Mouse (Mus musculus): ENCODE data around the gene Ankrd13d. TPM values are rescaled to one million over a fixed set of nuclear protein-coding genes. Genes with fewer than 3 reads are reported as not detected.
A peak's percentile ranks its signal among the peaks of the same experiment; 100 is the strongest.

The Ankrd13d gene
- polyA plus RNA-seq, 1 experiment from 2014 or later = 11.0 TPM

- Histone ChIP-seq H3K4me1 (replicated peaks; ENCODE audit: control insufficient read depth, insufficient read depth, low read length) (peaks cover 15% of the 10 kb centered on the region), H3K36me3 (ENCODE audit: control insufficient read depth, insufficient read depth, low read length) (0 out of 2 replicates have a peak, but pooled peaks cover 3% of the 10 kb centered on the region), H3K27ac (ENCODE audit: low read depth, low read length) (no peak overlapping the region), H3K9ac (ENCODE audit: low read depth, low read length) (no peak overlapping the region), H3K4me3 (ENCODE audit: low read depth, low read length) (no peak overlapping the region), H3K9me3 (ENCODE audit: control insufficient read depth, low read length) (no peaks in the 10 kb centered on the region), H3K4me2 (replicated peaks; ENCODE audit: low read depth, low read length) (no peak overlapping the region), H3K27me3 (ENCODE audit: control insufficient read depth, insufficient read depth, low read length) (no peaks in the 10 kb centered on the region)
- 90% methylated on average over 7 of the region's 7 CpGs for WGBS
- ATAC-seq (ENCODE audit: low FRiP score) (no peak), DNase-seq (ENCODE audit: low spot score) (no peak)
These were observed 16.2 kb upstream of the Ankrd13d start for GRCm38 (mm10) chr19:4299126-4299525.

GRCm38 (mm10) chr19:4298322-4299121 is 15.6 kb upstream of the Ankrd13d start:
- DNase-seq (ENCODE audit: low spot score) (no peak), ATAC-seq (ENCODE audit: low FRiP score) (no peak)
- no peaks in the 10 kb centered on the region for H3K9me3 ChIP-seq (ENCODE audit: control insufficient read depth, low read length)
- 90% methylated on average over 17 of the region's 17 CpGs for WGBS
- no peak overlapping the region for H3K4me3 ChIP-seq (ENCODE audit: low read depth, low read length)
- H3K36me3 ChIP-seq (ENCODE audit: control insufficient read depth, insufficient read depth, low read length) = 0 out of 2 replicates have a peak, but pooled peaks cover 3% of the 10 kb centered on the region
- no peak overlapping the region for H3K4me2 ChIP-seq (replicated peaks; ENCODE audit: low read depth, low read length)
- H3K27ac ChIP-seq (ENCODE audit: low read depth, low read length) = no peak overlapping the region
- H3K27me3 ChIP-seq (ENCODE audit: control insufficient read depth, insufficient read depth, low read length) = no peaks in the 10 kb centered on the region
- peaks cover 11% of the 10 kb centered on the region for H3K4me1 ChIP-seq (replicated peaks; ENCODE audit: control insufficient read depth, insufficient read depth, low read length)
- H3K9ac ChIP-seq (ENCODE audit: low read depth, low read length) = no peak overlapping the region

- no peaks in the 10 kb centered on the region for H3K9me3 ChIP-seq (ENCODE audit: control insufficient read depth, low read length)
- H3K9ac ChIP-seq (ENCODE audit: low read depth, low read length) = no peak overlapping the region
- ATAC-seq (ENCODE audit: low FRiP score) (no peak), DNase-seq (ENCODE audit: low spot score) (no peak)
- H3K27me3 ChIP-seq (ENCODE audit: control insufficient read depth, insufficient read depth, low read length) = no peaks in the 10 kb centered on the region
- H3K36me3 ChIP-seq (ENCODE audit: control insufficient read depth, insufficient read depth, low read length) = 0 out of 2 replicates have a peak, but pooled peaks cover 3% of the 10 kb centered on the region
- H3K4me2 ChIP-seq (replicated peaks; ENCODE audit: low read depth, low read length) = no peak overlapping the region
- peaks cover 8% of the 10 kb centered on the region for H3K4me1 ChIP-seq (replicated peaks; ENCODE audit: control insufficient read depth, insufficient read depth, low read length)
- no peak overlapping the region for H3K27ac ChIP-seq (ENCODE audit: low read depth, low read length)
- no peak overlapping the region for H3K4me3 ChIP-seq (ENCODE audit: low read depth, low read length)
- WGBS = 90% methylated on average over 5 of the region's 5 CpGs
These were observed 14.9 kb upstream of the Ankrd13d start for GRCm38 (mm10) chr19:4297851-4298250.

GRCm38 (mm10) chr19:4296611-4297010 is 13.7 kb upstream of the Ankrd13d start:
- 96% methylated on average over 2 of the region's 2 CpGs for WGBS
- ATAC-seq (ENCODE audit: low FRiP score) = no peak
- H3K4me1 ChIP-seq (replicated peaks; ENCODE audit: control insufficient read depth, insufficient read depth, low read length) = no peaks in the 10 kb centered on the region; the same call in 1 of the 2 replicates
- no peak overlapping the region for H3K27ac ChIP-seq (ENCODE audit: low read depth, low read length)
- no peak overlapping the region for H3K4me3 ChIP-seq (ENCODE audit: low read depth, low read length)
- no peak overlapping the region for H3K4me2 ChIP-seq (replicated peaks; ENCODE audit: low read depth, low read length)
- H3K9ac ChIP-seq (ENCODE audit: low read depth, low read length) = no peak overlapping the region
- 0 out of 2 replicates have a peak, but pooled peaks cover 8% of the 10 kb centered on the region for H3K36me3 ChIP-seq (ENCODE audit: control insufficient read depth, insufficient read depth, low read length)
- H3K9me3 ChIP-seq (ENCODE audit: control insufficient read depth, low read length) = no peaks in the 10 kb centered on the region
- no peak for DNase-seq (ENCODE audit: low spot score)
- H3K27me3 ChIP-seq (ENCODE audit: control insufficient read depth, insufficient read depth, low read length) = no peaks in the 10 kb centered on the region

- ATAC-seq (ENCODE audit: low FRiP score) (no peak), DNase-seq (ENCODE audit: low spot score) (no peak)
- Histone ChIP-seq H3K4me3 (ENCODE audit: low read depth, low read length) (no peak overlapping the region), H3K27me3 (ENCODE audit: control insufficient read depth, insufficient read depth, low read length) (no peaks in the 10 kb centered on the region), H3K36me3 (ENCODE audit: control insufficient read depth, insufficient read depth, low read length) (0 out of 2 replicates have a peak, but pooled peaks cover 8% of the 10 kb centered on the region), H3K4me2 (replicated peaks; ENCODE audit: low read depth, low read length) (no peak overlapping the region), H3K27ac (ENCODE audit: low read depth, low read length) (no peak overlapping the region), H3K9ac (ENCODE audit: low read depth, low read length) (no peak overlapping the region), H3K4me1 (replicated peaks; ENCODE audit: control insufficient read depth, insufficient read depth, low read length) (no peaks in the 10 kb centered on the region), H3K9me3 (ENCODE audit: control insufficient read depth, low read length) (no peaks in the 10 kb centered on the region)
- 92% methylated on average over 4 of the region's 4 CpGs for WGBS
These were observed 12.5 kb upstream of the Ankrd13d start for GRCm38 (mm10) chr19:4295391-4295790.

GRCm38 (mm10) chr19:4294381-4295097 is 11.6 kb upstream of the Ankrd13d start:
- peaks cover 13% of the 10 kb centered on the region for H3K36me3 ChIP-seq (ENCODE audit: control insufficient read depth, insufficient read depth, low read length)
- WGBS = 63% methylated on average over 14 of the region's 14 CpGs

GRCm38 (mm10) chr19:4291161-4291560 is 8.2 kb upstream of the Ankrd13d start:
- peaks cover 22% of the 10 kb centered on the region for H3K36me3 ChIP-seq (ENCODE audit: control insufficient read depth, insufficient read depth, low read length)
- H3K4me3 ChIP-seq (ENCODE audit: low read depth, low read length) = no peak overlapping the region
- H3K27me3 ChIP-seq (ENCODE audit: control insufficient read depth, insufficient read depth, low read length) = no peaks in the 10 kb centered on the region
- H3K4me1 ChIP-seq (replicated peaks; ENCODE audit: control insufficient read depth, insufficient read depth, low read length) = no peaks in the 10 kb centered on the region
- H3K9me3 ChIP-seq (ENCODE audit: control insufficient read depth, low read length) = no peaks in the 10 kb centered on the region
- no peak overlapping the region for H3K9ac ChIP-seq (ENCODE audit: low read depth, low read length)
- 94% methylated on average over 11 of the region's 11 CpGs for WGBS
- H3K27ac ChIP-seq (ENCODE audit: low read depth, low read length) = no peak overlapping the region; the same call in 1 of the 2 replicates
- DNase-seq (ENCODE audit: low spot score) = no peak
- no peak overlapping the region for H3K4me2 ChIP-seq (replicated peaks; ENCODE audit: low read depth, low read length)
- ATAC-seq (ENCODE audit: low FRiP score) = no peak

More at GRCm38 (mm10) chr19:4294381-4295097, 11.6 kb upstream of the Ankrd13d start:
- Histone ChIP-seq H3K4me3 (ENCODE audit: low read depth, low read length) (no peak overlapping the region), H3K9ac (ENCODE audit: low read depth, low read length) (no peak overlapping the region), H3K27me3 (ENCODE audit: control insufficient read depth, insufficient read depth, low read length) (no peaks in the 10 kb centered on the region), H3K27ac (ENCODE audit: low read depth, low read length) (no peak overlapping the region), H3K9me3 (ENCODE audit: control insufficient read depth, low read length) (no peaks in the 10 kb centered on the region), H3K4me1 (replicated peaks; ENCODE audit: control insufficient read depth, insufficient read depth, low read length) (no peaks in the 10 kb centered on the region), H3K4me2 (replicated peaks; ENCODE audit: low read depth, low read length) (no peak overlapping the region)
- DNase-seq (ENCODE audit: low spot score) (no peak), ATAC-seq (ENCODE audit: low FRiP score) (no peak)

GRCm38 (mm10) chr19:4290749-4291148 is 7.8 kb upstream of the Ankrd13d start:
- no peak for DNase-seq (ENCODE audit: low spot score)
- H3K27me3 ChIP-seq (ENCODE audit: control insufficient read depth, insufficient read depth, low read length) = no peaks in the 10 kb centered on the region
- H3K4me2 ChIP-seq (replicated peaks; ENCODE audit: low read depth, low read length) = no peak overlapping the region
- peaks cover 25% of the 10 kb centered on the region for H3K36me3 ChIP-seq (ENCODE audit: control insufficient read depth, insufficient read depth, low read length)
- no peaks in the 10 kb centered on the region for H3K9me3 ChIP-seq (ENCODE audit: control insufficient read depth, low read length)
- no peak overlapping the region for H3K4me3 ChIP-seq (ENCODE audit: low read depth, low read length)
- ATAC-seq (ENCODE audit: low FRiP score) = peak; percentile 66
- H3K27ac ChIP-seq (ENCODE audit: low read depth, low read length) = no peak overlapping the region; the same call in 1 of the 2 replicates
- WGBS = 62% methylated on average over 15 of the region's 15 CpGs
- H3K4me1 ChIP-seq (replicated peaks; ENCODE audit: control insufficient read depth, insufficient read depth, low read length) = no peaks in the 10 kb centered on the region
- H3K9ac ChIP-seq (ENCODE audit: low read depth, low read length) = no peak overlapping the region

All from hindbrain, embryonic 11.5 days (tissue).